Mouse (Mus musculus) kidney, postnatal 36 days (tissue): Measurements from ENCODE around the gene Olfr995.
A peak's percentile ranks its signal among the peaks of the same experiment; 100 is the strongest.

Experiments
- DNase-seq, 2 experiments: peaks; one replicate each; pipeline ENCODE4 v3.0.0; 2021 to 2022; ENCODE audit warnings: mixed read lengths in 2 of 2

The Olfr995 gene

DNA sequence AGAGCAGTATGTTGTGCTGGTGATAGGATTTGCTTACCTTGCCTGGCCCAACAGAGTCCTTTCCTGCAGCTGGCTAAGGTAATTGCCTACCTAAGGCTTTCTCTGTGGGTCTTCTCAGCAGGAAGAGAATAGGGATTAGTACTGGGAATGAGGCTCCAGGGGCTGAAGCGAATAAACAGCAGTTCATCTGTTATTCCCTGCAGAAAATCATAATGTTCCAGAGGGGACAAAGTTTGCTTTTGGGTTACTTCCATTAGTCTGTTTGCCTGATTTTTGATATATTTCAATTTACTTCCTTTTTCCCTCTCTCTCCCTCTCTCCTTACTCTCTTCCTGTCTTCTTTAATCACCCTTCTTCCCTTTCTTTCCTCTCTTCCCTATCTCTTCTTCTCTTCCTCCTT lies at the start of gene Olfr995:
Gene Olfr995 (minus strand): TSS at position 101 of the 400 bp plus-strand sequence.
- DNase-seq: no peak

DNA sequence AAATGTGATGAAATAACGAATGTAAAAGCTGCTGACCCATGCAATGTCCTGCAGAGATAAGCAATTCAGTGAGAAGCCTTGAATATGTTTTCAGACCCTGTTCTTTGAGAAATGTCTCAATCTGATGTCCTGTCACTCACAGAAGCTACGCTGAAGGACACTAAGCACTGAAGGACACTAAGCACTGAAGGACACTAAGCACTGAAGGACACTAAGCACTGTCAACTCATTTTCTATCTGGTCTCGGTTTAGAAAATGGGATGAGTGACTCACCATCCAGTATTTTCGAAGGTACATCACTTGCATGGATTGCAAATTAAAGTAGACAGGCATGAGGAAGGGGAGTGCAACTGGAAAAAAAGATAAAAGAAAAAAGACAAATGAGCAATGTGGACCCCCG lies 47.0 kb upstream of the Olfr995 start:
- no peak for DNase-seq

DNA sequence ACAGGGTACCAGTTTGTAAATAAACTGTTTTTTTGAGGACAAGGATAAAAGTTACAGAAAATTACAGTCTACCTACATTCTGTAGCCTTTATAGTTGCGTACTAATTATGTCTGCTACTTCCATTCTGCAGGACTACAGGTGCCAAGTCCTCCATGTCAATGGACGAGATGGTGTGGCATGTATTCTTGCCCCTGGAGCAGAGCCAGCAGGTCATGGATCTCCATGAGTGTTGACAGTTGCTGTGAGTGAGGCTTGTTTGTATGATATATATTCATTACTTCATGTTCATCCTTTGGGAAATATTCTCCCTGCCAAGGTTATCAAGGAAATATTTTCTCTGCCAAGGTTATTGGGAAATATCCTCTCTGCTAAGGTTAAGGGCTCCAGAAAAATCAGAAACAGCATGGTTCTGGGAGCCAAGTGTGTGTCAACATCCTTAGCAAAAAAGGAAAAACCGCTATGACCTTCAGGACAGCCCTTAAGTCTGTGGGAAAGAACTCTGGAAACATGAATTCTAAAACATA lies 23.4 kb upstream of the Olfr995 start:
- DNase-seq: peak in 1 of 2 experiments; percentile 7

DNA sequence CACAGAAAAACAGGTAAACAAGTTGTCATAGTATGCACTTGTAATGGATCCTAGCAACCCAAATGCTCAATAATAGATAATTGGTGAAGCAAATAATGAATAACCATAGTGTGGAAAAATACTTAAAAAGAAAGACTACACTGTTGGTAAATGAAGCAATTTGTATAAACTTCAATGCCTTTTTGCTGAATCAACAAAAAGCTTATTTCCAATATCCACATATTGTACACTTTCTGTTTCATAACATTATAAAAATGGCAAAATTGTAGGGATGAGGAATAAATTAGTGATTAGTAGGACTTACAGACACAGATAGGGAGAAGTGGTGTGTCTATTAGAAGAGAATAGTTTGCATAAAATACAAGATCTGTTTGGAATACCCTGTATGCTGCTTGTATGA lies 893 bp downstream of the Olfr995 start:
- no peak for DNase-seq

DNA sequence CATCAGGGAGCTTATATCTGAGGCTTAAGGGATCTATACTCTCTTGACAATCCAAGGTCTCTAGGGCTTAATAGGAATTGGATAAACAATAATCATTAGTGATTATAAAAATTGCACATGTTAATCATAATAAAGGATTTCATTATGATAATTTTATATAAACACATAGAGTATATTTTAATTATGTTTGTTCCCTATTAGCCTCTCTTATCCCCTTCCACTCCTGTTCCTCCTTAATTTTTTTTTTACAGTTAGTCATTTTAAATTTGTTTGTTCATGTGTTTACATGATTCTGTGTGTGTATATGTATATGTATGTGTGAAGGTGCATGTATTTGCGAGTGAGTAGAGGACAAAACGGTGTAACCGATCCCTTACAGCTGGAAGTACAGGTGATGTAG lies 7.1 kb downstream of the Olfr995 start, which contains the start of gene Olfr994:
Gene Olfr994 (minus strand): TSS at position 101 of the 400 bp plus-strand sequence.
- DNase-seq: no peak

DNA sequence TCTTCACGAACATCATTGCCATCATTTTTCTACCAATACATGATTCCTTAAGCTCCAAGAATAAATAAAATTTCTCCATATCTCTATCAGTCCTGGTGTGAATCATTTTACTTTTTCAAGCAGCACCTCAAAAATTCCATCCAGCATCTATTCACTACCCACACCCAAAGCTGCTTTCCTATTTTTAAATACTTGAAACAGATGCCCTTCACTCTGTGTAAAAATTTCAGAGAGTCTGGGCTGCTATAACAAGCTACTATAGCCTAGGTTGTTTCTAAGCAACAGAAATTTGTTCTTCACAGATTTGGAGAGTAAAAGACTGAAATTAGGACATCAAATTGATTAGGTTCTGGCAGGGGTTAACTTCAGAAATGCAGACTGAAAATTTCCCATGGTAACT lies 17.5 kb downstream of the Olfr995 start:
- DNase-seq: no peak

DNA sequence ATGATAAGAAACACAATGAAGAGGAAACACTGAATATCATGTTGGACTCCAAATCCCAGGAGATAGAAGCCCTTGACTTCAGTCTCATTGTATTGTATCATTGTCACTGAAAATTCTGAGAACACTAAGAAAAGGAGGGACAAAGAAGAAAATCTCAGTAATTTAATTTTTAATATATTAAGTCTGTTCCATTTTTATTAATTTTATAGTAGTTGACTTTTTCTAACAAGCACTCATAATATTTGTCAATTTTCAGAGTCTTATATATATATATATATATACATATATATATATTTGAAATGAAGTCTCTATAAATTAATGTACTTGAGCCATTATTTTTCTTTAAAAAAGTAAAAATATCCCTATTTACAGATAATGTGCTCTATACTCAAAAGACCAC lies 28.7 kb downstream of the Olfr995 start, which contains the start of gene Olfr993:
Gene Olfr993 (minus strand): TSS at position 101 of the 400 bp plus-strand sequence.
- DNase-seq: no peak

DNA sequence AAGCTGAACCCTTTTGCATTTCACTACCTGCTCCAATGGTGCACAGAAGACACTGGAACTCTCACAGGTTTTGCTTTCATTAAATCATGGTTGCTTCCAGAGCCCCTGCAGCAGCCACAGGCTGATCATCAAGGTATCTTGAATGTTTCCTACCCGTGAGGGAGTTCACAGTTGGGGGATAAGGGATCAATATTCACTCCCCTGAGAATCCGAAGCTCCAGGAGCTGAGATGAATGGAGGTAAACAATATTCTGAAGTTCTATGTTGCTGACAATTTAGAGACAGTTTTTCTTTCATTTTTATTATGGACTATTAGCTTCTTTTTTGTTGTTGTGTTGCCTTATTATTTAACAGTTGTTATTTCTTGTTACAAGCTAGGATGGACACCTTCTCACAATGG lies 34.1 kb downstream of the Olfr995 start, which contains the start of gene Olfr992:
Gene Olfr992 (minus strand): TSS at position 101 of the 400 bp plus-strand sequence.
- no peak for DNase-seq
